Mouse (Mus musculus) ES-E14 (cell line): ENCODE measurements around the gene Zp3.

ENCODE experiments used
- CHD2 ChIP-seq: IDR thresholded peaks from 2 replicates; pipeline ENCODE4 v1.6.1; 2014; ENCODE audit warnings: mild to moderate bottlenecking, low read depth, low read length, inconsistent platforms
- HCFC1 ChIP-seq: IDR thresholded peaks from 2 replicates; pipeline ENCODE4 v1.6.1; 2012; ENCODE audit warnings: low read length, inconsistent platforms, borderline replicate concordance; ENCODE audit not compliant: insufficient read depth
- MAFK ChIP-seq: IDR thresholded peaks from 2 replicates; pipeline ENCODE4 v1.6.1; 2014; ENCODE audit warnings: mild to moderate bottlenecking, low read depth, low read length, inconsistent platforms; ENCODE audit not compliant: insufficient read depth
- ZC3H11A ChIP-seq: IDR thresholded peaks from 2 replicates; pipeline ENCODE4 v1.6.1; 2012; ENCODE audit warnings: low read depth, mild to moderate bottlenecking, inconsistent platforms, low read length, borderline replicate concordance
- ZNF384 ChIP-seq: IDR thresholded peaks from 2 replicates; pipeline ENCODE4 v1.6.1; 2012; ENCODE audit warnings: low read depth, low read length, inconsistent platforms

GRCm38 (mm10) chr5:136025712-136026111, 45.8 kb downstream of the Zp3 start:
- no peak for TF ChIP-seq MAFK
- TF ChIP-seq CHD2 = no peak
- TF ChIP-seq ZNF384 = no peak
- TF ChIP-seq ZC3H11A = no peak
- no peak for TF ChIP-seq HCFC1
